Mouse (Mus musculus) liver, embryonic 14.5 days (tissue): ENCODE results near the gene Fam219a. TPM values are rescaled to one million over a fixed set of nuclear protein-coding genes. Genes with fewer than 3 reads are reported as not detected.

Experiments
- ATAC-seq: fragments of 200-750 bp; cut with Nextera tagmentation; 2 replicates; pipeline ENCODE4 v1.8.0; 2017; ENCODE audit warnings: moderate number of reproducible peaks, mild to moderate bottlenecking, moderate library complexity; ENCODE audit not compliant: insufficient read depth
- DNase-seq, 3 experiments: peaks; one replicate each; pipeline ENCODE4 v3.0.0-alpha.2; 2012 to 2013; ENCODE audit warnings: low read depth in 3 of 3, low spot score in 3 of 3
- H3K27ac ChIP-seq: fragments of 300-500 bp; sonication (generic); 2 replicates; pipeline ENCODE4 v1.5.1; 2014; ENCODE audit warnings: moderate library complexity, mild to moderate bottlenecking, control low read depth, inconsistent platforms
- H3K27me3 ChIP-seq: fragments of 300-500 bp; sonication (generic); 2 replicates; pipeline ENCODE4 v1.6.1; 2014; ENCODE audit warnings: mild to moderate bottlenecking, low read length, moderate library complexity; ENCODE audit not compliant: control insufficient read depth, insufficient read depth
- H3K36me3 ChIP-seq: fragments of 300-500 bp; sonication (generic); replicated peaks from 2 replicates; pipeline ENCODE4 v1.6.1; 2014; ENCODE audit warnings: low read depth; ENCODE audit not compliant: control insufficient read depth, insufficient read depth
- H3K4me1 ChIP-seq, 2 experiments: fragments of 200-500 bp in 1 of 2; fragments of 300-500 bp in 1 of 2; sonication (generic) in 1 of 2; replicated peaks; 2 replicates each; pipeline ENCODE4 v1.6.1; 2012 to 2014; ENCODE audit warnings: antibody characterized with exemption in 1 of 2, inconsistent platforms in 1 of 2, low read length in 1 of 2; ENCODE audit not compliant: control insufficient read depth in 2 of 2, insufficient read depth in 2 of 2
- H3K4me2 ChIP-seq: fragments of 300-500 bp; sonication (generic); 2 replicates; pipeline ENCODE4 v1.6.1; 2014; ENCODE audit warnings: low read depth, mild to moderate bottlenecking, control low read depth, moderate library complexity
- H3K4me3 ChIP-seq, 2 experiments: fragments of 200-500 bp in 1 of 2; fragments of 300-500 bp in 1 of 2; sonication (generic) in 1 of 2; 2 replicates each; pipeline ENCODE4 v1.5.1; 2012 to 2014; ENCODE audit warnings: low read depth in 2 of 2, low read length in 2 of 2, mild to moderate bottlenecking in 2 of 2, control low read depth in 1 of 2, inconsistent platforms in 1 of 2, moderate library complexity in 1 of 2; ENCODE audit not compliant: insufficient read depth in 1 of 2
- H3K9ac ChIP-seq: fragments of 300-500 bp; sonication (generic); replicated peaks from 2 replicates; pipeline ENCODE4 v1.6.1; 2014; ENCODE audit warnings: mild to moderate bottlenecking, control low read depth, moderate library complexity
- H3K9me3 ChIP-seq: fragments of 300-500 bp; sonication (generic); 2 replicates; pipeline ENCODE4 v1.6.1; 2016; ENCODE audit warnings: low read length, mixed read lengths; ENCODE audit not compliant: control insufficient read depth
- CTCF ChIP-seq: IDR thresholded peaks from 2 replicates; pipeline ENCODE4 v1.5.1; 2016; ENCODE audit warnings: antibody characterized with exemption, low read depth, control low read depth
- EP300 ChIP-seq: IDR thresholded peaks from 2 replicates; pipeline ENCODE4 v1.6.1; 2016; ENCODE audit warnings: antibody characterized with exemption, low read depth
- WGBS: fragments of 180-500 bp; shearing (Covaris S2); extraction: QIAGEN DNeasy Blood & Tissue Kit; methylation state at CpG from one replicate; pipeline ENCODE4 v1.1.7; 2014; ENCODE audit not compliant: insufficient replicate concordance; 5-methylcytosine and 5-hydroxymethylcytosine counted together
- polyA plus RNA-seq, 2 experiments: library from polyadenylated mRNA; depleted of rRNA in 1 of 2; stranded (reverse) in 1 of 2; unstranded in 1 of 2; fragments of >200 nt; fragmentation: Nextera tagmentation in 1 of 2; extraction: Ambion mirVana in 1 of 2; gene quantifications; 2 replicates each; pipeline versions ENCODE4 v1.2.1 to v1.2.3; 2012 to 2014

Fam219a gene
- polyA plus RNA-seq, 2 experiments, result 0.38 to 1.8 TPM

DNA sequence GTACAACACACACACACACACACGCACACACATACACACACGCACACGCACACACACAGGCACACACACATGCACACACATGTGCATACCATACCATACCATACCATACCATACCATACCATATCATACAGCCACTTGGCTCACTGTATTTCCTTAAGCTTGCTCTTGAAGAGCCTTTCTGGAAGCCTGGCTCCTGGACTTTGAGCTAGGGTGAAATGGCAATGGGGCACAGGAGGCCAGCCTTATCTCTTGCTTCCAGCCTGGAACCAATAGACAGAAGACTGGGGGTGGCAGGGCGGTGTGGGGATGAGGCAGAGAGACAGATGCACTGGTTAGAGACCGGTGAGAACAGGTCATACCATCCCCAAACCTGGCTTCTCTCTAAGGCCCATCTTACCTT is 50.1 kb downstream of the Fam219a start:
- no peaks in the 10 kb centered on the region for H3K9me3 ChIP-seq
- 69% methylated on average over 5 of the region's 5 CpGs for WGBS
- no peaks in the 10 kb centered on the region for H3K4me1 ChIP-seq
- ATAC-seq, result no peak
- TF ChIP-seq EP300 (no peak), CTCF (no peak)
- no peaks in the 10 kb centered on the region for H3K27me3 ChIP-seq
- H3K9ac ChIP-seq, result no peak overlapping the region
- no peak overlapping the region for H3K27ac ChIP-seq
- H3K36me3 ChIP-seq, result no peaks in the 10 kb centered on the region
- DNase-seq, result no peak
- H3K4me3 ChIP-seq, result no peak overlapping the region
- no peak overlapping the region for H3K4me2 ChIP-seq

DNA sequence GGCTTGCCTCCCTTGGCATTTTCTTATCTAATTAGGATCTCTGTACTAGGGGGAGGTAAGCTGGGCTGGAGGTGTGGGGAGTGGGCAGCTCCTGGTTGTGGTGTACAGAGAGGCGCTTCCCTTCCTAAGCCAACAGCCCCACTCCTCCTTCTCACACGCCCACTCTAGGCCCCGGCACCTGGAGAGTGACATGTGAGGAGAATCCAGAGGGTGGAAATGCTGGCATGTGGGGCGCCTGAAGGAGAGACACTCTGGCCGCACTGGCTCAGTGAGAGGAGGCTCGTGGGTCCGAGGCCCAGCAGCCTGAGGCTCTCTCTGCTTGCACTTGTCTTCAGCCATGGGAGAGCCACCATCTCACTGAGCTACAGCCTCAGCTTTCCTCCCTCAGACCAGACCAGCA is 51.0 kb downstream of the Fam219a start:
- TF ChIP-seq CTCF (no peak), EP300 (no peak)
- H3K4me3 ChIP-seq, result no peak overlapping the region
- no peak for ATAC-seq
- no peaks in the 10 kb centered on the region for H3K27me3 ChIP-seq
- no peak overlapping the region for H3K27ac ChIP-seq
- no peak overlapping the region for H3K4me2 ChIP-seq
- no peak for DNase-seq
- H3K4me1 ChIP-seq, result no peaks in the 10 kb centered on the region
- H3K36me3 ChIP-seq, result no peaks in the 10 kb centered on the region
- WGBS, result 75% methylated on average over 7 of the region's 7 CpGs
- no peak overlapping the region for H3K9ac ChIP-seq
- H3K9me3 ChIP-seq, result no peaks in the 10 kb centered on the region

DNA sequence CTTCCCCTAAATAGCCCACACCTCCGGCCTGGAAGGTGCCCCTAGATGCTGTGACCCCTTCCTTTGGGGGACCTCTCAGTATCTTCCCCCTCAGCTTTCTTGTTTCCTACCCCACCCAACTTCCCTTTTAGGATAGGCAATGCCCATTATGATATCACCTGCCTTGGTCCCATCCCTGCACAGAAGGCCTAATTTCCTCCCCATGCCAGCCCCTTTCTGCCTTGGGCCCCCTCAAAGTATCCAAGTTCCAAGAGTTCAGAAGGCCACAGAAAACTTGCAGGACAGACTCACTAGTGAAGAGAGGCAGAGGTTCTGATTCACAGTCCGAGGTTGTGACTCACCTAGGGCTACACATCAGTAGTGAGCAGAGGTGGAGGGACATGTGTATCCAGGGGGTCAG is 52.1 kb downstream of the Fam219a start, which contains the start of gene 1110017D15Rik:
Gene 1110017D15Rik, minus strand, starts transcription at position 101 of the 400 bp plus-strand sequence.
- Histone ChIP-seq H3K9me3 (no peaks in the 10 kb centered on the region), H3K36me3 (no peaks in the 10 kb centered on the region), H3K4me1 (no peaks in the 10 kb centered on the region), H3K4me2 (no peak within 1 kb of the TSS), H3K27ac (no peak within 1 kb of the TSS), H3K27me3 (no peaks in the 10 kb centered on the region), H3K4me3 (no peak within 1 kb of the TSS), H3K9ac (no peak within 1 kb of the TSS)
- no peak for ATAC-seq
- DNase-seq, result no peak
- no peak for TF ChIP-seq CTCF
- TF ChIP-seq EP300, result no peak
- 39% methylated on average over 2 of the region's 2 CpGs for WGBS

- H3K27me3 ChIP-seq, result no peaks in the 10 kb centered on the region; the same call in 1 of the 2 replicates
- H3K4me3 ChIP-seq, result no peak overlapping the region
- H3K36me3 ChIP-seq, result no peaks in the 10 kb centered on the region
- DNase-seq (no peak), ATAC-seq (no peak)
- no peak overlapping the region for H3K27ac ChIP-seq
- WGBS, result 19% methylated on average over 8 of the region's 8 CpGs
- no peaks in the 10 kb centered on the region for H3K4me1 ChIP-seq
- H3K9me3 ChIP-seq, result no peaks in the 10 kb centered on the region
- TF ChIP-seq EP300 (no peak), CTCF (no peak)
- no peak overlapping the region for H3K4me2 ChIP-seq
- H3K9ac ChIP-seq, result no peak overlapping the region
These were observed 55.6 kb downstream of the Fam219a start for GRCm38 (mm10) chr4:41513714-41514113.

DNA sequence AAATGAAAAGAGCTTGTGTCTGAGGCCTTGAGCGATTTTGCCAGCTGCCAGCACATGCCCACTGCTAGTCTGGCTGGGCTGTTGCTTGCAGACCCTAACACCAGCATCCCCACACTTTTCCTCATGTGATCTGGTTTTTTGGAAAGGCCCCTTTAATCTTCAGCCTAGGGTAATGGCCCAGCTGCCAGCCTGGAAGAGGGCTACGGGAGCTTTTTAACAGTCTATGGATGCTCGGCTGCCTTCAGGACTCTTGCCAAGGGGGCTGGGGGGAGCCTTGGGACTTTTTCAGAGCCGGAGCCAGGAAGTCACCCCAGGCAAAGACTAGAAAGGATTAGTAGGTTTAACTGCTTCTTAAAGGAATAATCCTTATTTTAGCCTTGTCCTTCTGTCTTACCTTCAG is 56.0 kb downstream of the Fam219a start:
- Histone ChIP-seq H3K4me1 (no peaks in the 10 kb centered on the region), H3K4me2 (no peak overlapping the region), H3K27me3 (no peaks in the 10 kb centered on the region; the same call in 1 of the 2 replicates), H3K9me3 (no peaks in the 10 kb centered on the region), H3K4me3 (no peak overlapping the region), H3K27ac (no peak overlapping the region), H3K9ac (no peak overlapping the region), H3K36me3 (no peaks in the 10 kb centered on the region)
- no peak for ATAC-seq
- WGBS, result 44% methylated on average over 4 of the region's 4 CpGs
- TF ChIP-seq EP300, result no peak
- TF ChIP-seq CTCF, result no peak
- no peak for DNase-seq

DNA sequence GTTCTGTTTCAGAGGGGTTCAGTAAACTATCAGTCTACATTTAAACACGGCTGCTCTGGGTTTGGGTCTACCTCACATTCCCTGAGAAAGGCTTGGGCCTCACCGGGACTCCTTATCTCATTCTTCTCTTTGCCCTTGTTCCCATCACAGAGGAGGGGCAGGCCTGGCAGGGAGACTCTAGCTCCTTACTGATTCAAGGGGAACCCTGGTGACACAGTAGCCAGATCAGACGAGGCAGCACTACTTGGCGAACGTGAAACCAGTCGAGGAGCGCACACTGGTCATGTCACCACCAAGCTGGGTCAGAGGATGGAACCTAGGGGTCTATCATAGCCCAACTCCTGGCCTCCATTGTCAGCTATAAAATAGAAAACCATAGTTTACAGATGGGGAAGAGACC is 61.3 kb downstream of the Fam219a start:
- no peaks in the 10 kb centered on the region for H3K36me3 ChIP-seq
- no peak overlapping the region for H3K4me2 ChIP-seq
- no peak overlapping the region for H3K4me3 ChIP-seq
- H3K4me1 ChIP-seq, result peaks cover 0 to 12% of the 10 kb centered on the region in 2 experiments; a peak in 3 of 4 replicates
- H3K27me3 ChIP-seq, result peaks cover 13% of the 10 kb centered on the region
- no peak for ATAC-seq
- H3K9ac ChIP-seq, result no peak overlapping the region
- TF ChIP-seq CTCF (no peak), EP300 (no peak)
- DNase-seq, result no peak
- H3K27ac ChIP-seq, result no peak overlapping the region
- no peaks in the 10 kb centered on the region for H3K9me3 ChIP-seq
- 41% methylated on average over 7 of the region's 7 CpGs for WGBS
